Mouse (Mus musculus) myocyte (in vitro differentiated cells): Measurements from ENCODE around the gene Kctd18.

Experiments used
- CEBPB ChIP-seq: IDR thresholded peaks from 2 replicates; pipeline ENCODE4 v1.6.1; 2011; ENCODE audit warnings: mild to moderate bottlenecking, moderate library complexity; ENCODE audit not compliant: poor library complexity, insufficient read depth, severe bottlenecking
- E2F4 ChIP-seq: IDR thresholded peaks from one replicate; pipeline ENCODE4 v1.6.1; 2011; ENCODE audit warnings: mild to moderate bottlenecking, control low read depth, moderate library complexity; ENCODE audit not compliant: insufficient read depth
- MAX ChIP-seq: IDR thresholded peaks from one replicate; pipeline ENCODE4 v1.6.1; 2011; ENCODE audit warnings: low read depth, mild to moderate bottlenecking, control low read depth
- MYOD1 ChIP-seq, 3 experiments: IDR thresholded peaks; one replicate each; pipeline ENCODE4 v1.6.1; 2011; ENCODE audit warnings: control low read depth in 2 of 3, low read depth in 2 of 3, mild to moderate bottlenecking in 2 of 3, moderate library complexity in 1 of 3; ENCODE audit not compliant: insufficient read length in 2 of 3, control insufficient read depth in 1 of 3
- MYOG ChIP-seq, 3 experiments: IDR thresholded peaks; one replicate each; pipeline ENCODE4 v1.6.1; 2011; ENCODE audit warnings: control low read depth in 2 of 3, low read depth in 2 of 3, mild to moderate bottlenecking in 2 of 3; ENCODE audit not compliant: insufficient read length in 2 of 3, control insufficient read depth in 1 of 3, insufficient read depth in 1 of 3
- POLR2A ChIP-seq: IDR thresholded peaks from one replicate; pipeline ENCODE4 v1.6.1; 2011; ENCODE audit warnings: low read depth, mild to moderate bottlenecking, control low read depth, moderate library complexity; ENCODE audit not compliant: insufficient read length
- POLR2AphosphoS2 ChIP-seq: IDR thresholded peaks from one replicate; pipeline ENCODE4 v1.6.1; 2011; ENCODE audit warnings: low read depth, control low read depth; ENCODE audit not compliant: insufficient read length
- REST ChIP-seq: IDR thresholded peaks from one replicate; pipeline ENCODE4 v1.6.1; 2011; ENCODE audit warnings: mild to moderate bottlenecking, control low read depth, moderate library complexity; ENCODE audit not compliant: insufficient read depth, insufficient read length
- SRF ChIP-seq: IDR thresholded peaks from one replicate; pipeline ENCODE4 v1.6.1; 2011; ENCODE audit warnings: low read depth; ENCODE audit not compliant: control insufficient read depth, insufficient read length
- TCF12 ChIP-seq: IDR thresholded peaks from one replicate; pipeline ENCODE4 v1.6.1; 2011; ENCODE audit warnings: mild to moderate bottlenecking, control low read depth; ENCODE audit not compliant: poor library complexity, insufficient read depth, severe bottlenecking
- TCF3 ChIP-seq: IDR thresholded peaks from one replicate; pipeline ENCODE4 v1.6.1; 2011; ENCODE audit warnings: low read depth, control low read depth; ENCODE audit not compliant: insufficient read length
- USF1 ChIP-seq: IDR thresholded peaks from one replicate; pipeline ENCODE4 v1.6.1; 2011; ENCODE audit warnings: low read depth, mild to moderate bottlenecking, control low read depth, moderate library complexity

GRCm38 (mm10) chr1:57917342-57917741, 101.4 kb downstream of the Kctd18 start:
- TF ChIP-seq TCF12 (no peak), POLR2A (no peak), CEBPB (no peak), MAX (no peak), USF1 (no peak), E2F4 (no peak), POLR2AphosphoS2 (no peak), MYOG (IDR thresholded peaks at IDR 0.05; ENCODE audit: control insufficient read depth in 1 of 3, insufficient read depth in 1 of 3, insufficient read length in 2 of 3, low read depth in 2 of 3) (no peak), SRF (no peak), MYOD1 (IDR thresholded peaks at IDR 0.05; ENCODE audit: control insufficient read depth in 1 of 3, insufficient read length in 2 of 3, low read depth in 2 of 3) (no peak), REST (no peak), TCF3 (no peak)
